Mouse (Mus musculus) c-Kit-positive CD71-positive TER-119-positive erythroid progenitor cells, embryonic 14.5 days (primary cell): ENCODE data around the gene Ssu2.
A peak's percentile ranks its signal among the peaks of the same experiment; 100 is the strongest.

Experiments used
- DNase-seq: peaks from one replicate; pipeline ENCODE4 v3.0.0-alpha.2; 2013; ENCODE audit warnings: low spot score

Gene Ssu2

DNA sequence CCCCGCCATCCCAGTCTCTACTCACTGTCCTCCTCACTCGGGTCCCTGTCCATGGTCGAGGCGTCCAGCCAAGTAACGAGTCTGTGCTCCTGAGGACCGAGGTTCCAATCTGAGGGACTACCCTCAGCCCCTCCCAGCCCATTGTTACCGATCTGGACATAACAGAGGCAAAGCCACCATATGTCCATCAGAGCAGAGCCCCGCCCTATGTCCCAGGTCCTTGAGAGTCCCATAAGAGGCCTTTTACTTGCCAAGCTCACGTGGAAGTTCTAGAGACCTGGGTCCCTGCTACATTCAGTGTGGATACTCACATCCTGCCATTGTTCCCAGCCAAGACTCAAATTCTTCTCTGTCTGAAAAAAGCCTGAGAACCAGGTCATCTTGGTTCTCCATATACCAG is at the start of gene Ssu2:
TSS of gene Ssu2 (minus strand) at position 77 of the 400 bp plus-strand sequence.
- DNase-seq: no peak

DNA sequence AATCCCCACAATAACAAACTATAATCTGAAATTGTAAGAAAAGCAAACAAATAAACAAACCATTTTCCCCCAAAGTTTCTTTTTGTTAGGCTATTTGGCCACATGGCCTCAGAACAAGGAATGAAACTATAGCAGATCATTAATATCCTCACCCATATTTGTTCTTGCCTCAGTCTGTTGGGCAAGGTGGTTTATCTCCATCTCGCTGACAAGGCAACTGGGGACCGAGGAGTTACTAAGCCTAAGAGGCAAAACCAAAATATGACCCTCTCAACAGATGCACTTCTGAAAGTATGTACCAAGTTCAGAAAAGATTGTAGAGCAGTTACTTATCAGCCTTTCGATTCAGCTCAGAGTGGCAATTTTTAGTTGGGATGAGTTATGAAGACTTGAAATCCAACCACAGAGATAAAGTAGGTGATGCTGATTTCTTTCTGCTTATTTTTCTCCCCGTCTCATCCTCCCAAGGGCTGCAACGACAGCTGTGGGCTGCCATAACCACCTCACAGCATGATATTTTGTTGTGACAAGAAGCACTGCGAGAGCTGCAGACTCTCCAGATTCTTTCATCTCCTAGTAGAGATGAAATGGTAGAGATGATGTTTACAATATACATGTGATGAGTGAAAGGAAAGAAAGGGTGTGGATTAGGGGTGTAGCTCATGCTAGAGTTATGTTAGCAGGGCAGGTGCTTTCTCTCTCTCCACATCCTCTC is 38.4 kb upstream of the Ssu2 start:
- no peak for DNase-seq

DNA sequence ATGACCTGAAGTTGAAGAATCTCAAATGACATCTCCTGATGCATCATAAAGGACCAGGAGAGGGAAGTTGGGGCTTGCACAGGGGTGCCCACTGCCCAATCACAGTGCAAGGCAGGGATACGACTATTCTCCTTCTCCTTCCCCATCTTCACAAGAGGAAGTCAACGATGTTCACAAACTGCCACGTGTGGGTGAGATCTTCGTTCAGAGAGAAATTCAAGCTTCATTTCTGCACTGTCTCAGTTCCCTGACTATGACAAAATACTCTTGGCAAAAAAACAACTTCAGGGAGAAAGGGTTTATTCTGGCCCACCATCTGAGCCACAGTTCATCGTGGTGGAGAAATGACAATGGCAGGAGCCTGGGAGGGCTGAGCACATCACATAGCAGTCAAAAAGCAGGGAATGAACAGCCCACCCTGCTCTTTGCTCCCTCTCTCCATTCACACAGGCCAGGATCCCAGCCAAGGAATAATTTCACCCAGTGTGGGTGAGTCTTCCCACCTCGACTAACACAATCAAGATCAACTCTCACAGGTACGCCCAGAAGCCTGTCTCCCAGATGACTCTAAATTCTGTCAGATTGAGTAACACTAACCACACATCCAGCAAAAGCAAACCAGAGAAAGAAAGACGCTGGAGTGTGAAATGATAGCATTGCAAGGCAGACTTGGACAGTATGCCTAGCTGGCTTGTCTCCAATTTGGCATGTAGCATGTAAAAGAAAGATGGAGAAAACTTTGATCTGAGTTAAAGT is 36.1 kb upstream of the Ssu2 start:
- no peak for DNase-seq

DNA sequence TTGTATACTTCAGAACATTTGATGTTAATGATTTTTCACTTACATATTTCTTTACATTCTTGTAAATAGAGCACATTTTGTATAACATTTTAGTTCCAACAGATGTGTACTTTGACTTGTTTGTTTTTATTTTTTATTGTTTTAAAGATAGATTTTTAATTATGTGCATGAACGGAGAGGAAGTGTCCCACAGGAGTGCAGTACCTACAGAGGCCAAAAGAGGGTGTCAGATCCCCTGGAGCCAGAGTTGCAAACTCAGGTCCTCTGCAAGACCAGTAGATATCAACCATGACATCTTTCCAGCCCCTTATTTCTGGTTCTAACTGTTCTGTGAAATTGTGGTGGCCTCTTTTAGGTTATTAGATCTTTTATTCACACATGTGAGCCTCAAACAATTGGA is 33.1 kb upstream of the Ssu2 start:
- no peak for DNase-seq

DNA sequence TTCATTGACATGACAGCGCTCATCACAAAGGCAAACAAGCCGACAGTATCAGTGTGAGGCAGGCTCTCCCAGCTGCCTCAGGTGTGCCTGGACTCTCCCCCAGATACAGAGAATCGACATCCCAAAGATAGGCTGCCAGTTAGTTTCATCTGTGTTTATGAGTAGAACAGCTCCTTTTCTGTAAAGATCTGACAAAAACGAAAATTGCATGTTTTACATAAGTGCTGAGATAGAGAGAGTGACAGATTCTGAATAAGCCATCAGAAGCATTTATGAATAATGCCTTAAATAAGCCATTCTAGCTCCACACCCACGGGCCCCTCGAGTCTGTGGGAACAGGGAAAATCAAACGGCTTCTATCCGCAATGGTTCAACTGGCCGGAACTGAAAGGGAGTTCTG is 31.5 kb upstream of the Ssu2 start:
- no peak for DNase-seq

DNA sequence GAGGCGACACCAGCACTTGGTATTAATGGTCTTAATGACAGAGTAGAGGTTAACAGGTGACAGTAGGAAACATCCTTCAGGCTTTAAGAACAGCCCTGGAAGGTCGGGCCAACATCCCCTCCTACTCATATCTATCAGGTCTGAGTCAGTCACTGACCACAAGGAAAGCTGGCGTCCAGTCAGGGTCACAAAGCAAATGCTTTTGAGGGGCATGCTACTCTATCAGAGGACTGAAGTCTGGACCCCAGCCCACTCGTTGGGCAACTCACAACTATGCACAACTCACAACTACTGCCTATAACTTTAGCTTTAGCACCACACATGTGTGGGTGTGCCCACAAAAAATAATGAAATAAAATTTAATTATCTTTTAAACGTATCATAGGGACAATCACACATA is 16.3 kb upstream of the Ssu2 start:
- no peak for DNase-seq

DNA sequence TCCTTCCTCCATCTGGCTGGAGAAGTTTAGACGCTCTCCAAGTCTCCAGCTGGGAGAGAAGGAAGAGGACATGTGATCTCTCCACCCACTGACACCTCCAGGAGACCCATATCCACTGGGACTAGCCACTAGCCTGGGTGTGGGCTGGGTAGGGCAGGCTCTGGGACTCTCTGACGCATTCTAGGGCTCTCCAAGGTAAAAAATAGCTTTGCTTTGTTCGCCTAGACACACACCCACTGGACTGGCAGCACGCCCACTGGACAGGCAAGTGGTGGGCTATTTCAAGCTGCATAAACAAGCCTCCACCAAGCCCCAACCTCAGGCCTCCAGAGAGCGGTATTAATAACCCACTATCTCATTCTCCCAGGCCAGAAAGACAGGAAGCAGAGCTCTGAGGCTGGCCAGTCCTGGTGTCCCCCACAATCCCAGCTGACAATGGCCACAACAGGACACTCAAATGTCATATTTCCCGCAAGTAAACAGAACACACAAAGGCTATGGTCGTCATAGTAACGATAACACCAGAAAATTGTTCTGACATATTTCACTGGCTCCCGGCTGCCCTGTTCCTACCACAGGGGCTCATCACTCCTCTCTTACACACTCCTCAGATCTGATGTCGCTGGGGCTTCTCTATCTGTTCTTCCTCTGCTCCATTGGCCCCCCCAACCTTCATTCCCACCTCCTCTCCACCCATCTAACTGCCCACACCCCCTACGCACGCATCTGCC is 14.3 kb upstream of the Ssu2 start:
- no peak for DNase-seq

DNA sequence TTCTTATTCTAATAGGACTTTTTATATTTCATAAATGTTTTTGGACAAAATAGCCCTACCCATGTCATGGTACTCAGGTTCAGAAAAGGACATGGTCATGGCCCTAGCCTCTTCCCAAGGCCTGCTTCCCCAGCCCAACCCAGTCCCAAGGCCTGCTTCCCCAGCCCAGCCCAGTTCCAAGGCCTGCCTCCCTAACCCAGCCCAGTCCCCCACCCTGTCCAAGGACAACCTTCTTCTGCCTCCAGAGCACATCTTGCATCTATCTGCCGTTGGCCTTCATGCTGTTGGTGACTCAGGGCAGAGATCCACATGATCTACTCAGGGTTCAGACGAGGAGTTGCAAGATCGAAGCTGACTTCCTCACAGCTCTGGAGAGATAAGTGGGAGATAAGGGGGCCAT is 9.5 kb upstream of the Ssu2 start:
- DNase-seq: no peak

DNA sequence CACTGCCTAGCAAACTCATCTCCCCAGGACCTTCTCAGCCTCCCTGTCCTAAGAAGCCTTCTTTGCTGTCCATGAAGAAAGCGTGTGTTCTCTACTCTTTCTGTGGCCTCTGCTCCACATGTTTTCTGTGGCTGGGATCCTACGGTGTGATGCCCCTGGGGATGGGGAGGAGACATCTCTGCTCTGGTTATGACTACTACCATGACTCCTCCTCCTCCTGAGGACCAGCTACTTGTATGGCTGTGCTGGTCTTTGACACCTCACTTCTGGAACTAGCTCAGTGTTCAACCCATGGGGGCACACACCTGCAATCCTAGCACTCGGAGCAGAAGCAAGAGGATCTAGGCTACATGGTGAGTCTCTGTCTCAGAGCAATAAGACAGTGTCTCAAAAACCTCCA is 8.5 kb upstream of the Ssu2 start:
- no peak for DNase-seq

DNA sequence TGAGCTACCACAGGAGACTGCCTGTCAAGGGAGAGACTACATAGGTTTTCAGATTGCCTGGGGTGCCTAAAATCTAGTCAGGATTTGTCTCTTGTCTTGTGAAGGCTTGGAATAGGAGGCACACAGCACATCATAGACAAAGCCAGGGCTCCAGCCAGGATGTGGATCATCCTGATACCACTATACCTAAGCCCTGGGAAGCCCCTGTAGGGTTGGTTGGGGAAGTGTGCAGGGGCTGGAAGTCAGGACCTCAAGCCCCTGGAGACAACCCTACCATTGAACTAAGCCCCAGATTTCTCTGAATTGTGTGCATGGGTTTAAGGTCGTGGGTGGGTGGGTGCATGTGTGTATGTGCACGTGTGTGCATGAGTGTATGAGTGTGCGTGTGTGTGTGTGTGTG is 562 bp upstream of the Ssu2 start:
- DNase-seq: no peak

DNA sequence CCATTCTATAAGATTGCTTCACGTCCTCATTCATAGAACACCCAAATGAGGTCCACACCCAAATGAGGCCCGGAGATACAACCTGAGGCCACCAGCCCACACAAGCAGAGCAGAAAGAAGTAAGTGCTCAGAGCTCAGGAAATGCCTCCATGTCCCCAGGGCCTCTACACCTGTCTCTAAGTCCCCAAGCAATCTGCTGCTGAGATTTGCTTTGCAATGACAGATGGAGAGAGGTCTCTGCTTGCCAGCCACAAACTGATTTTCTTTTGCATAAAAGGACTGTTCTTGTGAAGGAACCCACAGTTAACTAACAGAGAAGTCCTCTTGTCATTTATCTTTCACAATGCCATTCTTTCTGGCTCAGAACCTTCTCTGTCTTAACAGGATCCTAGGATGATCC is 1.6 kb downstream of the Ssu2 start:
- DNase-seq: no peak

DNA sequence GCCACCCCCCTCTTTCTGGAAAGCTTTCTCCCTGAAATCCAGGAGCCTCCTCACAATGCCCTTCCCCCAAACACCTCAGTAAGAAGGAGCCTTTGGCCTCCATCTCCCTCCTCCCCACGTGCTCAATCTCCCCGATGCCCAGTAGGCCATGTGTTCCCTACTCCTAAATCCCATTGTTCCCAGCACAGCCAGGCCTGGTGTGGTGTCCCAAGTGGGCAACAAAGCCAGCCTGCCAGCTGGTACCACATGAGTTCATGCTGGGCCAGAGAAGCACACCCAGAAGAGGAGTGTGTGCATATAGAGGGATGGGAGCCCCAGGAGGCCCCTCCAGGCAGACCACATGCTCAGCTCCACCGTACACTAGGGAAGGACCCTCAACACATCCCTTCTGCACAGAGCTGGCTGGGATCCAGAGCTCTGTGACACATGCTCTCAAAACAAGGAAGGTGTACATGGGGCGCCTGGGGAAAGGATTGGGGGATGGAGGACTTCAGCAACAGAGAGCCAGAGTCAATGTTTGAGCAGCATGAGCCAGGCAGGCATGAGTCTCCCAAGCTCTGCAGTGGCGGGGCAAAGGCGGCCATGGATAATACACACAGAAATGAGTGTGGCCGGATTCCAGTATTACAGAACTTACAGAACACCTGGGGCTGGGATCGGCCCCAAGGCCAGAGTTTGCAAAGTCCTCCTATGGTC is 4.7 kb downstream of the Ssu2 start:
- no peak for DNase-seq

DNA sequence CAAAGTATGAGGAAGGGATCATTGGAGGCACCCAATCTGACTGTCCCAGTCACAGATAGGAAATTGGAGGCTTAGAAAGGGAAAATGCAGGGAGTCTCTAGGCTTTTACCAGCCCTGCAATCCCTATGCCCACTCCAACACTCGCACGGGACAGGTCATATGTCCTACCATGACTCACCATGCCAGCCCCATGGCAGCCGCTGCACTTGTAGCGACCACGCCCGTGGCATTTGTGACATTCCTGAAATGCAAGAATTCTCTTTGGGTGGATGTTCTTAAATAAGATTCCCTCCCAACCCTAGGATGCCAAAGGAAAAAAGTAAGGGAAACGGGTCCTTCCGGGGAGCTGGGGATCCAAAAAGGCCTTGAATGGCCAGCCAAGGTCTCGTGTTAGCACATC is 8.8 kb downstream of the Ssu2 start:
- no peak for DNase-seq

DNA sequence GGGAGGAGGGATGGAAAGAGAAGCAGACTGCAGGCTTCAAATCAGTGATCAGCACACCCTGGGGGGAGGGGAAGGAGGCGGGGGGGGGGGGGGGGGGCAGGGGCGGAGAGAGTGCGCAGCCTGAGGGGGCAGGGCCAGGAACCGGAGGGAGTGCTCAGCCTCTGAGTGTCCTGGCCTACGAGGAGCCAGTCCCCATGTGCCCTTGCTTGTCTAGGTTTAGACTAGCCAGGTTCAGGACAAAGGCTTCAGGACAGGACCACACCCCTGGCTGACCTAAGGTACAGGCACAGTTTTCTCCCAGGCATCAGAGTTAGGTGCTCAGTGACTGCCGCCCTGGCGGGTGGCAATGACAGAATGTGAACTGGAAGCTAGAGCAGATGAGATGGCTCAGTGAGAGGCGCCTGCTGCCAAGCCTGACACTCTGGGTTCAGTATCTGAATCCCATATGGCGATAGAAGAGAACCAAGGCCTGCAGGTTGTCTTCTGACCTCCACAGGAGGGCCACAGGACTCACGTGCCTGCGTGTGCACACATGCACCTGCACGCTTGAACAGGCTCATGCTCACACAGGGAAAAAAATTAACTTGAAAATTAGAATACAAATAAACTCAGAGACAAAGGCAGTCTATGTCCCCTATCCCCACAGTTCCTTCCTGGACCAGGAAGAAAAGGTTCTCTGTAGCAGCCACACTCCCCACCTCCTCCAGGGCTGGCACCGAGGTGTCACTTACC is 12.0 kb downstream of the Ssu2 start:
- DNase-seq: no peak

DNA sequence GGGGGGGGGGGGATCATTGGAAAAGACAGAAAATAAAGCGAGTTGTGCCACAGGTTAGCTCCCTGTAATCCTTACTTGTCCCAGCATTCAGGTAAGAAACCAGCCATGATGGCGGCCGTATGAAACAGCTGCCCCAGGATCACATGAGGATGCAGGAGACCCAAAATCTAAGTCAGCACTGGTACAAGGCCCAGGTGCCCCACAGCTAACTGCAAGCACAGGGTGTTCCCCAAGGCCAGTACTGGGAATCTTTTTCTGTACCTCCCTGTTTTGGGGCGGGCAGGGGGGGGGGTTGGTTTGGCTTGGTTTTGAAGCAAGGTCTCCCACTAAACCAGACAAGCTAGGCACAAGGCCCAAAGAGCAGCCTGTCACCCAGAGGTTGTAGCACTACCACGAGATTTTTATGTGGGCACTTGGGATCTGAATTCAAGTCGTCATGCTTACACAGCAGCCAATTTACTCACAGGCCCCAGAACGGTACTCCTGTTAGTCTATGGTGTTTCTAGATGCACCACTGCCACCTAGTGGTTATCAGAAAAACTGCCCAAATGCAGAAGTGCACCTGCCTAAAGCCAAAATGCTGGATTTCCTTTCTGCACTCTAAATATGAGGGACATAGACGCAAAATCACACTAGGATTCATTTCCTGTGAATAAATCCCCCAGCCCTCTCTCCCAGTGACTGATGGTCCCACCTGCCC is 13.8 kb downstream of the Ssu2 start:
- peak; percentile 23 for DNase-seq

DNA sequence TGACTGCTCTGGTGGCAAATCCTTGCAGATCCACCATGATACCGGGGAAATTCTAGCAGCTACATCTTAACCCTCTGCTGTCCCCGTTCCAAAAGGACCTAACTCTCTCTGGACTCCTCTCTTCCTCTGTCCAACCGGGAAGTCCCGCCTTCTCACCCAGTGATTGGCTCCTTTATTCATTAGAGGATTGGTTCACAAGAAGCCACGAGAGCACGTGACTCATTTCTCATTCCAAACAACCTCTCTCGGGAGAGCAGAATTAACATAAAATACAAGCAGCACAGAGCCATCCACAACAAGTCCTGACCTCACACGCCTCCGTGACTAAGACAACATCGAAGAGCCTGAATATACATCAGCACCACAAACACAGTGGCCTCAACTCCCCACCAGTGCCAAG is 22.5 kb downstream of the Ssu2 start:
- no peak for DNase-seq

DNA sequence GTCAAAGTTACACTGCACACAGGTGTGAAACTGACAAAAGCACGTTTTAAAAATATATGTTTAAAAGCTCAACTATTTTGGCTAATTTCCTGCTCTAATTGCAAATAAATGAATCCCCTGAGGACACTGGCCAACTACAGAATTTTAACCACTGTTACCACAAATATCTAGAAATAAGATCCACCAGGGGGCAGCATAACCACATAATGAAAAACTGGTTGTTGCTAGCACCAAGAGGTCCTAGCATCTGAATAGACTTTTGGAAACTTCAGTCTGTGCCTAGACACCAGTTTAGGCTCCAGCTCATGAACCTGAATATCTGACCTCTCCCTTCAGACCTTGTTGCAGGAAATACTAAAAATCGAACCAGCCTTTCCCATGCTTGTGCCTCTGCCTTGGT is 23.2 kb downstream of the Ssu2 start:
- peak; percentile 19 for DNase-seq

DNA sequence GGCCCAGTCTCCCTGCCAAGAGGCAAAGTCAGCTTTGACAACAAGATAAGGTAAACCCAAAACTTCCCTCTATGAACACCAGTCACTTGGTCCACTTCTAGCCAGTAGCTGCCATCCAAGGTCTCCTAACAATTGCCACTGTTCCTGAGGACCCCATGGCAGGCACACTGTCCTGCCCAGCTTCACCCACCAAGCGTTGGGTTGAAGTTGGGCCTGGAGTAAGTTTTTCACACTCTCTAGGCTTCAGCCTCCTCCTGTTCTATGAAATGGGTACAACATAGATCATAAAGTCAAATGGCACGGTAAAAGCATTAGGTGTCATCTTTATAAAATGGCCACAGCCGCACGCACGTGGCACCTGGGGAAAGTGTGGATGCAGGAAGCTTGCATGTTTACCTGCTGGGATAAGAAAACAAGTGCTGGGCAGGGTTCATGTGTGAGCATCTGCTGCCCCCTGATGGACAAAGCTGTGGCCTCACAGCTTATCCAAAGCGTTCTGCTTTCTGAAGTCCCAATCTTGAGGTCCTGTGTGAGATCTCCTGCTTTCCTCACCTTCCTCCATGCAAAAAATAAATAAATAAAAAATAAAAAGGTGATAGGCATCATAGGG is 25.4 kb downstream of the Ssu2 start:
- peak; percentile 6 for DNase-seq

DNA sequence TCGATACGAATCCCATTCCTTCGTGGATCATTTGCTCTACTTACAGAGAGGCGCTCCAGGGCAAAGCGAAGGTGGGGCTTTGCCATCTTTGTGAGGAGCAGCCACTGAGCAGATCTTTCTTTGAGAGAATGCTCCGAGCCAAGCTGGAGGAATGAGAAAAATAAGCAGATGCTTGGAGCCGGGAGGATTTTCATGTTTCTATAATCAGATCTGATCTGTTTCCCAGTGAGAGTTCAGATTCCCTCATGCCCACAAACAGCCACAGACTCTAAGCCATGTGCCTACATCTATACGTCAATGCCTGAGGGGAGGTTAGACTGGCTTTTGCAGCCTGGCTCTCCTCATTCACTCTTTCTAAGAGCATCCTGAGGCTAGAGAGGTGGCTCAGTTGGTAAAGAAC is 27.1 kb downstream of the Ssu2 start:
- DNase-seq: no peak

DNA sequence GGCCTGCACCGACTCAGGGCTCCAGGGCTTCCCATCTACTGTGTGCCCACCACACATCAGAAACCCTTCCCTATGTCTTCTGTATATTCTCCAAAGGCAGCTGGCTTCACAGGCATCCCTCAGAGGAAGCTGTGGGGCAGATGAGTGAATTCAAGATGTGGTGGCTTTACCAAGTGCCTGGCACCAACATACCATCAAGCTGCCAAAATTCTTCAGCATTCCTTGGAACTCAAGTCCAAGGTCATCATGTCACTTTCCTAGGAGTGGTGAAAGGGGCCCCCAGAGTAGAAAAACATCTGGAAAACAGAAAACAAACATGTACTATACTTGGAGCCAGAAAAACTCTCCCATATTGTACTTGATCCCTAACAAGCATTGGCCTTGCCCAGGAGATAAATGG is 28.5 kb downstream of the Ssu2 start:
- no peak for DNase-seq

DNA sequence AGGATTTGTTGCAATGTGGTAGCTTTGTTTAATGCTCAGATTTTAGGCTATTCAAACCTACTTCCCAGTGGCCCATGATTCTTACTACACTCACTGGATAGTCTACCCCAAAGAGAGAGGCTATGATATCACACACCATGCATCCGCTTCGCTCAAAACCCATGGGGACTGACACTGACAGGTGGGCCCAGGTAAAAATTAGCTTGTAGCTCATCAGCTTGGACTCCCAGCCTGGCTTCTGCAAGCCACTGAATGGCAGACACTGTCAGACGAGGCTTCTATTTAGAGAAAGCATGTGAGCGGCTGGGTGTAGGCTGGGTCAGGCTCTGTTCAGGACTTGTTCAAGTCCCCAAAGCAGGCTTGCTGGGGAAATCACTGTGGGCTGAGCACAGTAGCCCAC is 37.4 kb downstream of the Ssu2 start:
- no peak for DNase-seq
